Mouse (Mus musculus) hindbrain, postnatal 0 days (tissue): ENCODE measurements at regions not wholly inside any gene's neighbourhood (a gene's known extent, or its start where the extent isn't known, plus 50 kb on each side); places are given as distances from the start of the nearest gene placed in this dataset.

Experiments used
- ATAC-seq: fragments of 200-750 bp; cut with Nextera tagmentation; 2 replicates; pipeline ENCODE4 v1.8.0; 2017; ENCODE audit warnings: mild to moderate bottlenecking, moderate TSS enrichment, moderate library complexity
- DNase-seq: peaks from one replicate; pipeline ENCODE4 v3.0.0-alpha.2; 2015; ENCODE audit warnings: low spot score
- H3K27ac ChIP-seq: fragments of 300-500 bp; sonication (generic); 2 replicates; pipeline ENCODE4 v1.5.1; 2014; ENCODE audit warnings: mild to moderate bottlenecking
- H3K27me3 ChIP-seq: fragments of 300-500 bp; sonication (generic); 2 replicates; pipeline ENCODE4 v1.6.1; 2014; ENCODE audit warnings: low read length, mixed read lengths; ENCODE audit not compliant: insufficient read depth
- H3K36me3 ChIP-seq: fragments of 300-500 bp; sonication (generic); 2 replicates; pipeline ENCODE4 v1.6.1; 2014; ENCODE audit warnings: low read length, mixed read lengths; ENCODE audit not compliant: insufficient read depth
- H3K4me1 ChIP-seq: fragments of 300-500 bp; sonication (generic); 2 replicates; pipeline ENCODE4 v1.6.1; 2014; ENCODE audit warnings: antibody characterized with exemption, low read length, mixed read lengths; ENCODE audit not compliant: insufficient read depth
- H3K4me2 ChIP-seq: fragments of 300-500 bp; sonication (generic); 2 replicates; pipeline ENCODE4 v1.6.1; 2014; ENCODE audit warnings: low read depth, mild to moderate bottlenecking, low read length, moderate library complexity, mixed read lengths
- H3K4me3 ChIP-seq: fragments of 300-500 bp; sonication (generic); 2 replicates; pipeline ENCODE4 v1.5.1; 2014; ENCODE audit warnings: low read length
- H3K9ac ChIP-seq: fragments of 300-500 bp; sonication (generic); replicated peaks from 2 replicates; pipeline ENCODE4 v1.6.1; 2014; ENCODE audit warnings: mild to moderate bottlenecking, low read length, moderate library complexity, mixed read lengths
- H3K9me3 ChIP-seq: fragments of 300-500 bp; sonication (generic); 2 replicates; pipeline ENCODE4 v1.6.1; 2016; ENCODE audit warnings: low read length, mixed read lengths
- CTCF ChIP-seq: IDR thresholded peaks from 2 replicates; pipeline ENCODE4 v1.5.1; 2016; ENCODE audit warnings: antibody characterized with exemption, control low read depth, low read depth
- WGBS: fragments of 180-500 bp; shearing (Covaris S2); extraction: QIAGEN DNeasy Blood & Tissue Kit; methylation state at CpG from one replicate; pipeline ENCODE4 v1.1.7; 2014; 5-methylcytosine and 5-hydroxymethylcytosine counted together

DNA sequence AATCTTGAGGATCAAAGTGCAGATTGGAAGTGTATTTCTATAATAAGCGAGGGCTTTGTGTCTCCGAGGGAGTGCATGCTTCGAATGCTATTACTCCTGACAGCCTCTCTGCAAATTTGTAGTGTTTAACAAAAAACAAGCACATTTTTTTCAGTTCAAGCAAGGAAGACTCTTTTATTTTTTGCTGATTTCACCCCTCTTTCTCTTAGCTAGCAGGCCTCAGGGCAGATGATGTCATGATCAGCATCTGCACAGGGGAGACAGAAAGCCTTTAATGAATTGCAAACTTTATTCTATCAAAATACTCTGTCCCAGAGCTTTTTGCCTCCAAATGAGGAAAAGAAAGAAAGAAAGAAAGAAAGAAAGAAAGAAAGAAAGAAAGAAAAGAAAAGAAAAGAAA, 455.4 kb downstream of the Prkd1 start:
- Histone ChIP-seq H3K36me3 (no peaks in the 10 kb centered on the region), H3K4me1 (no peaks in the 10 kb centered on the region), H3K4me2 (no peak overlapping the region), H3K4me3 (no peak overlapping the region), H3K9me3 (no peaks in the 10 kb centered on the region), H3K27ac (no peak overlapping the region), H3K9ac (no peak overlapping the region), H3K27me3 (no peaks in the 10 kb centered on the region)
- DNase-seq (no peak), ATAC-seq (no peak)
- TF ChIP-seq CTCF, result no peak
- 74% methylated on average over 3 of the region's 3 CpGs for WGBS

DNA sequence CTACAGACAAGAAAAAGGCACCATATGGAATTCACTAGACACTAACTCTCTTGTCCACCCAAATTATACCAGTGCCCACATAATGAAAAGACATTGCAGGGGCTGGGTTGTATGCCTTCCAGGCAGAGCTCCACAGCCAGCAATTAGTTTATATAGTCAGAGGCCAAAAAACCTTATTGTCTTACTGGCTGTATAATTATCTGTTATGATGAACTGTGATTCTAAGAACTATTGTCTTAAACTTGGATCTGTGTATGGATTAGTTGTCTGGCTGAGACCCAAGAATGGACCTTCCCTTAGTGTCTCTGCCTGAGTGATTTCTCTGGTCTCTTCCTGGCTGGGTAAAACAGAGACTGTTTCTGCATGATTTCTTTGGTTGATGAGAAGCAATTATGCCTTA, 454.2 kb downstream of the Prkd1 start:
- Histone ChIP-seq H3K4me3 (no peak overlapping the region), H3K27me3 (no peaks in the 10 kb centered on the region), H3K36me3 (no peaks in the 10 kb centered on the region), H3K9ac (no peak overlapping the region), H3K4me1 (no peaks in the 10 kb centered on the region), H3K9me3 (no peaks in the 10 kb centered on the region), H3K4me2 (no peak overlapping the region), H3K27ac (no peak overlapping the region)
- no peak for ATAC-seq
- no peak for DNase-seq
- no peak for TF ChIP-seq CTCF

DNA sequence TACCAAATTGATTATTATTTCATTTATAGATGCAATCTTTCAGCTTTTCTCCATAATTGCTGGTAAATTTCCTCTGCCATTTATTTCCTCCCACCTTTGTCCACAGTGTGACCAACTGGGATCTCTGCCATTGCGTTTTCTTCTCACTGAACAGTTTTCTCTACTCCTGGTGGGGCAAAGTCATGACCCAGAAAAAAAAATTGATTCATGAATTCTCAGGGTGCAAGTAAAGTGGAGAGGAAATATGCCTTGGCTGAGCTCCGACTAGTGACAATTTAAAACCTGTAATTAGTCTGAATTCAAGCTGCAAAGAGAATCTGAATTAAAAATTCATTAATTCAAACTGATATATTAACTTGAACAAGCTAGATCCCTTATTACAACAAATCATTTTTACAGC, 452.6 kb downstream of the Prkd1 start:
- WGBS, result 37% methylated on average over 2 of the region's 2 CpGs
- no peak overlapping the region for H3K4me3 ChIP-seq
- DNase-seq (no peak), ATAC-seq (no peak)
- TF ChIP-seq CTCF, result no peak
- no peak overlapping the region for H3K4me2 ChIP-seq
- no peak overlapping the region for H3K27ac ChIP-seq
- no peak overlapping the region for H3K9ac ChIP-seq
- H3K9me3 ChIP-seq, result no peaks in the 10 kb centered on the region
- no peaks in the 10 kb centered on the region for H3K27me3 ChIP-seq
- no peaks in the 10 kb centered on the region for H3K36me3 ChIP-seq
- no peaks in the 10 kb centered on the region for H3K4me1 ChIP-seq

DNA sequence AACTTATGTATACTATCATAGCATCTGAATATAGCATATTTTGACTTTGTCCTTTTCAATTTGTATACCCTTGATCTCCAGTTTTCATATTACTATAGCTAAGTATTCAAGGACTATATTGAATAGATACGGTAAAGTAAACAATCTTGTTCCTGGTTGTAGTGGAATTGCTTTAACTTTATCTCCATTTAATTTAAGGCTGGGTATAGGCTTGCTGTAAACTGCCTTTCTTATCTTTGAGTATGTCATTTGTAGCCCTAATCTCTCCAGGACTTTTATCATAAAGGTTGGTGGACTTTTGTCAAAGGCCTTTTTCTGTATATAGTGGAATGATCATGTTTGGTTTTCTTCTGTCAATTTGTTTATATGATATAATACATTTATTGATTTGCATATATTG, 407.8 kb downstream of the Prkd1 start:
- Histone ChIP-seq H3K27me3 (no peaks in the 10 kb centered on the region), H3K4me3 (no peak overlapping the region), H3K9me3 (no peaks in the 10 kb centered on the region), H3K4me2 (no peak overlapping the region), H3K4me1 (no peaks in the 10 kb centered on the region), H3K27ac (no peak overlapping the region), H3K36me3 (no peaks in the 10 kb centered on the region), H3K9ac (no peak overlapping the region)
- no peak for TF ChIP-seq CTCF
- DNase-seq (no peak), ATAC-seq (no peak)
- 93% methylated on average over 1 of the region's 1 CpGs for WGBS

DNA sequence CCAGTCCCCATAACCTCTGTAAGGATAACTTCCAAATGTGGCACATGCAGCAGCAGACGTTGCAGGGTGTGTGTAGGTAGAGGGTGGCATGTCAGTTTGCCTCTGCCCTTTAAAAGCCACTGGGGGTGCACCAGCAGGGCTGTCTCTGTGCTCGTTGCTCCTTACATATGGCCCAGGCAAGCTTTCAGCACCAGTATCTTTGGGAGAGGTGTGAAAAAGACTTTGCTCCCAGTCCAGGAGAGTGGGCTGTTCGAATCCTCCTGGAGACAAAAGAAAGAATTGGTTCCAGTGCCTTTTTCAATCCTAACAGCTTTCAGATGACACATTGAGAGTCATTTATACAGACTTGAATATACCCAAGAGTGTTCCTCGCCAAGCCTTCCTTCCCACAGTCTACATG, 390.0 kb downstream of the Prkd1 start:
- Histone ChIP-seq H3K27ac (no peak overlapping the region), H3K4me3 (no peak overlapping the region), H3K27me3 (no peaks in the 10 kb centered on the region), H3K9ac (no peak overlapping the region), H3K4me2 (no peak overlapping the region), H3K9me3 (no peaks in the 10 kb centered on the region), H3K4me1 (no peaks in the 10 kb centered on the region), H3K36me3 (no peaks in the 10 kb centered on the region)
- 75% methylated on average over 4 of the region's 4 CpGs for WGBS
- DNase-seq (no peak), ATAC-seq (no peak)
- TF ChIP-seq CTCF, result no peak

DNA sequence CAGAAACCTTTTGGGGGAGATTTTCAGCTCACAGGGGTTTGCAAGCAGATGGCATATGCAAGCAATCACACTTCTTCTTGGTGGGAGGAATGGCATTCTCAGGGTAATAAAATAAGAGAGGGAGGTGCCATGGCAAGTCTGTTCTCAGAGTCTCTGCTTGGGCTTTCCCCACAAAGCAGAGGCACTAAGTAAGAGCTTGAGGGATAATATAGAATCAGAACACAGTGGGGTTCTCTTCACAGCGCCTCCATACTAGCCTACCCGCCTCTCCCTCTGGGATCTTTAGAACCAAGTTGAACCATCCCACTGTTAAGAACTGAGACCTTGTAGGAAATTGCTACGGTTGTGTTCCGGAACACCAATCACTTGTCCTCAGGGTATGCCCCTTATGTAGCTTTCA, 387.8 kb downstream of the Prkd1 start:
- H3K27ac ChIP-seq, result no peak overlapping the region
- 74% methylated on average over 4 of the region's 4 CpGs for WGBS
- no peaks in the 10 kb centered on the region for H3K27me3 ChIP-seq

DNA sequence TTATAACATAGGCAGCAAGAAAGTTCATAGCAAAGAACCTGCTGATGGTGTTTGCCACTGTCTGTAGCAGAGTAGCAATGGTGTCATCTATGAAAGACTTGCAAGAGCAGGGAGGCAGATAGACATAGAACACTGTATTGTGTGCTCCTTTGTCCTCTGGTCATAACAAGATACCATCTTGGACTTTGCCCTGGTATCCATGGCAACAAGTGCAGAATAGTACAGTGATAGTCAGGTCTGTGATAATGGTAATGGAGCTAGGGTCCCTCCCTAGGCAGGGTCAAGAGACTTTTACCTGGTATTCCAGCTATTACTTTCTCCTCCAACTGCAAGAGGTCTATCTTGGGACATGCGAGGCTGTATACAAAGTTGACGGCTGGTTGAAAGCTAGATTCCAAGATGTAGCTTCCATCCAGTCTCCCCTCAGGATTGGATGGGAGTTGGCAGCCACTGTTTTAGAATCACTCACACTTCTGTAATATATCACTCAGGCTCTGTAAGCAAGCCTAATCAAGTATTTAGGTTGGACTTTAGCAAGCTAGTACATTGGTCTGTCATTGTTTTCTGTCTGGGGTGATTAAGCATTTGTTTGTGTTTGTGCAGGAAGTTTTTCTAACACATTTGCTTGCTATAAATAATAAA, 375.5 kb downstream of the Prkd1 start:
- H3K36me3 ChIP-seq, result no peaks in the 10 kb centered on the region
- no peaks in the 10 kb centered on the region for H3K27me3 ChIP-seq
- H3K9me3 ChIP-seq, result no peaks in the 10 kb centered on the region
- no peak for TF ChIP-seq CTCF
- H3K9ac ChIP-seq, result no peak overlapping the region
- DNase-seq (no peak), ATAC-seq (no peak)
- WGBS, result 92% methylated on average over 2 of the region's 2 CpGs
- no peaks in the 10 kb centered on the region for H3K4me1 ChIP-seq
- H3K4me3 ChIP-seq, result no peak overlapping the region
- H3K27ac ChIP-seq, result no peak overlapping the region
- H3K4me2 ChIP-seq, result no peak overlapping the region

More for the DNA sequence above, 387.8 kb downstream of the Prkd1 start:
- TF ChIP-seq CTCF, result no peak
- ATAC-seq, result no peak
- H3K4me2 ChIP-seq, result no peak overlapping the region
- no peak for DNase-seq
- H3K36me3 ChIP-seq, result no peaks in the 10 kb centered on the region
- H3K4me1 ChIP-seq, result no peaks in the 10 kb centered on the region
- no peaks in the 10 kb centered on the region for H3K9me3 ChIP-seq
- H3K4me3 ChIP-seq, result no peak overlapping the region
- H3K9ac ChIP-seq, result no peak overlapping the region
